In genomic region chr16:89520091-89520490, GRCm38 (mm10) we compare ENCODE assay signal across 24 mouse cellular contexts. TPM values are rescaled to one million over a fixed set of nuclear protein-coding genes. Genes with fewer than 3 reads are reported as not detected.
"Had no signal": no experiment of that assay in that cellular context is flagged by ENCODE, and none has a peak within 500 bp of the region (broad histone marks: within the 10 kb centered on the region; RNA-seq: fewer than 3 reads in every experiment).

No protein-coding gene starts in this region.

- H3K4me3 ChIP-seq: kidney, embryonic 15.5 days; limb, embryonic 15.5 days; liver, embryonic 12.5 days; neural tube, embryonic 13.5 days; stomach, embryonic 15.5 days had no signal

- ATAC-seq: liver, embryonic 12.5 days had no signal

- H3K27ac ChIP-seq: kidney, embryonic 15.5 days; limb, embryonic 15.5 days; liver, embryonic 12.5 days; neural tube, embryonic 13.5 days; stomach, embryonic 15.5 days had no signal

- H3K9me3 ChIP-seq: kidney, embryonic 15.5 days; limb, embryonic 15.5 days; liver, embryonic 12.5 days; neural tube, embryonic 13.5 days; stomach, embryonic 15.5 days had no signal

- H3K4me1 ChIP-seq: kidney, embryonic 15.5 days; limb, embryonic 15.5 days; liver, embryonic 12.5 days; neural tube, embryonic 13.5 days; stomach, embryonic 15.5 days had no signal

- H3K27me3 ChIP-seq: kidney, embryonic 15.5 days; limb, embryonic 15.5 days; liver, embryonic 12.5 days; neural tube, embryonic 13.5 days; stomach, embryonic 15.5 days had no signal

- H3K36me3 ChIP-seq: kidney, embryonic 15.5 days; limb, embryonic 15.5 days; liver, embryonic 12.5 days; neural tube, embryonic 13.5 days; stomach, embryonic 15.5 days had no signal

- H3K9ac ChIP-seq: kidney, embryonic 15.5 days; limb, embryonic 15.5 days; liver, embryonic 12.5 days; lung, embryonic 14.5 days; neural tube, embryonic 13.5 days; stomach, embryonic 15.5 days had no signal

- H3K4me2 ChIP-seq: kidney, embryonic 15.5 days; limb, embryonic 15.5 days; liver, embryonic 12.5 days; lung, embryonic 14.5 days; midbrain, embryonic 11.5 days; neural tube, embryonic 13.5 days; stomach, embryonic 15.5 days had no signal

- DNase-seq: kidney, postnatal 14 days; left cerebral cortex, postnatal 4 days; lung, embryonic 14.5 days; lung, postnatal 10 days; lung, postnatal 4 days; right cerebral cortex, postnatal 14 days; thymus, adult 2 months; thymus, postnatal 25 days had no signal

RNA-seq across cellular contexts. Expression of gene Krtap7-1, which starts 12.0 kb away (rescaled TPM):
- total RNA-seq: layer of hippocampus, adult 8-10 months; layer of hippocampus, postnatal 14 days; left cerebral cortex, adult 18-20 months; left cerebral cortex, postnatal 4 days; megakaryocyte, adult 5-6 weeks had no signal
- polyA plus RNA-seq: kidney, embryonic 15.5 days; large intestine, adult 2 months; liver, embryonic 12.5 days; liver, embryonic 16.5 days; lung, embryonic 14.5 days; neural tube, embryonic 13.5 days; spleen, adult 2 months; stomach, embryonic 15.5 days; testis, adult 2 months; thymus, adult 2 months; urinary bladder, adult 2 months had no signal

RNA-seq across cellular contexts. Expression of gene Krtap8-1, which starts 32.3 kb away (rescaled TPM):
- total RNA-seq: layer of hippocampus, adult 8-10 months; layer of hippocampus, postnatal 14 days; left cerebral cortex, adult 18-20 months; left cerebral cortex, postnatal 10 days; left cerebral cortex, postnatal 4 days; megakaryocyte, adult 5-6 weeks had no signal
- polyA plus RNA-seq: kidney, embryonic 15.5 days; large intestine, adult 2 months; liver, embryonic 12.5 days; liver, embryonic 16.5 days; lung, embryonic 14.5 days; midbrain, embryonic 11.5 days; neural tube, embryonic 13.5 days; spleen, adult 2 months; stomach, embryonic 15.5 days; testis, adult 2 months; thymus, adult 2 months; urinary bladder, adult 2 months had no signal

RNA-seq across cellular contexts. Expression of gene Krtap11-1, which starts 50.9 kb away (rescaled TPM):
- total RNA-seq: layer of hippocampus, adult 8-10 months; layer of hippocampus, postnatal 14 days; left cerebral cortex, adult 18-20 months; left cerebral cortex, postnatal 10 days; left cerebral cortex, postnatal 4 days; megakaryocyte, adult 5-6 weeks had no signal
- polyA plus RNA-seq: kidney, embryonic 15.5 days; large intestine, adult 2 months; liver, embryonic 12.5 days; liver, embryonic 16.5 days; lung, embryonic 14.5 days; midbrain, embryonic 11.5 days; neural tube, embryonic 13.5 days; spleen, adult 2 months; stomach, embryonic 15.5 days; testis, adult 2 months; thymus, adult 2 months; urinary bladder, adult 2 months had no signal
